Mouse (Mus musculus) urinary bladder, postnatal 36 days (tissue): ENCODE measurements around the gene Sephs2.
"Not testable (repeated sequence)": the region's sequence is repeated elsewhere in the genome, so short reads cannot be mapped to it uniquely, and the experiment has no call there.

Experiments used
- DNase-seq, 2 experiments: peaks; one replicate each; pipeline ENCODE4 v3.0.0; 2022; ENCODE audit warnings: low spot score in 2 of 2, mixed read lengths in 1 of 2

Gene Sephs2

DNA sequence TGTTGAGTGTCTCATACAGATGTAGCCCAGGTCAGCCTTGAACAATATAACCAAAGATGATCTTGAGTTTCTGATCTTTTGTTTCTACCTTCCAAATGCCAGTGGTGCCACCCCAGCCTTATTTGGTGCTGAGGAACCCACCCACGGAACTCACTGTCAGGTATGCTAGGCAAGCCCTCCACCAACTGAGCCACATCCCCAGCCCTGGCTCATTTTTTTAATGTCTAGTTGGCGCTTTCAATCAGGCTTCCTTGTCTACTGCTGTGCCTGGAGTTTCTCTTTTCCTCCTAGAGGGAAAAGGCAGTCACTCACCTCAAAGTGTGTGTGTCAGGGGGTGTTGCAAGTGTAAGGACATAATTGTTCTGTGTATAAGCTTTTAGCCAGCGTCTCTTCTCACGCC lies 2.8 kb downstream of the Sephs2 start:
- DNase-seq = no peak

- DNase-seq = no peak
These were observed 3.2 kb downstream of the Sephs2 start for GRCm38 (mm10) chr7:127270666-127271065.

GRCm38 (mm10) chr7:127270256-127270655 lies 3.6 kb downstream of the Sephs2 start:
- no peak for DNase-seq

- DNase-seq = no peak
These were observed 10.3 kb downstream of the Sephs2 start for GRCm38 (mm10) chr7:127263526-127263925.

- DNase-seq = no peak
These were observed 11.5 kb downstream of the Sephs2 start for GRCm38 (mm10) chr7:127262218-127262961.

DNA sequence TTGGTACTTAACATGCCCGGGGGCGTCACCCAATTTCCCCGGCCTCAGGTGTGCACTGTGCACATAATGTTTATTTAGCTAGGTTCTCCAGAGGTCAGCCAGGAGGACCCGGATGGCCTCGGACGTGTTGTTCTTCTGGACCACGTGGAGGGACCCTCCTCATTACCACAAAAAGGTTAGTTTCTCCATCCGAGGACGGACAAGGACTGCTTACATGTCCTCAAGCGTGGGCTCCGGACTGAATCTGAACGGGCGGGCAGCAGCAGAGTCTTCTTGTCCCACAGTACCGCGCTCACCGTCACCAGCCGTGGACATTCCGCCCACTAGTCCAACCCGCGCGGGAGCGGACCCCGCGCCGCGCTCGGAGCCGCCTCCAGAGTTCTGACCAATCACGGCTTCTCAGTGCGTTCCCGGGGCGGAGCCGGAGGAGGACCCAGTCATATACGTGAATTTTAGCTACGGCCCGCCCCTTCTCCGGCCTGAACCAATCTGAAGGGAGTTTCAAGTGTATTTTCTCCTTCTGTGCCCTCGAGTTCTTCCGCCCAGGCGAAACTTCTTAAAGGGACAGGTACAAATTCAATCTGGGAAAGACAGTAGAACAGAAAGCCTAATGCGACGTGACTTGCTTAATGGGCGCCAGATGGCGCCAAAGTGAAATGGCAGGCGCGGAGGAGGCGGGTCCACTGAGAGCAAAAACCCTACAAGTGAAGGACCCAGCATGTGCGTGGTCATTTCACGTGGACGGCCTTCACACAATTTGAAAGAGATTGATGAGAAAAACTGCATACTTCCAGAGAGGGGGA lies 13.3 kb downstream of the Sephs2 start, which contains the start of gene Dctpp1:
Dctpp1 (minus strand) TSS at position 401 of the 803 bp plus-strand sequence.
- DNase-seq = peak; percentile 96 to 97

DNA sequence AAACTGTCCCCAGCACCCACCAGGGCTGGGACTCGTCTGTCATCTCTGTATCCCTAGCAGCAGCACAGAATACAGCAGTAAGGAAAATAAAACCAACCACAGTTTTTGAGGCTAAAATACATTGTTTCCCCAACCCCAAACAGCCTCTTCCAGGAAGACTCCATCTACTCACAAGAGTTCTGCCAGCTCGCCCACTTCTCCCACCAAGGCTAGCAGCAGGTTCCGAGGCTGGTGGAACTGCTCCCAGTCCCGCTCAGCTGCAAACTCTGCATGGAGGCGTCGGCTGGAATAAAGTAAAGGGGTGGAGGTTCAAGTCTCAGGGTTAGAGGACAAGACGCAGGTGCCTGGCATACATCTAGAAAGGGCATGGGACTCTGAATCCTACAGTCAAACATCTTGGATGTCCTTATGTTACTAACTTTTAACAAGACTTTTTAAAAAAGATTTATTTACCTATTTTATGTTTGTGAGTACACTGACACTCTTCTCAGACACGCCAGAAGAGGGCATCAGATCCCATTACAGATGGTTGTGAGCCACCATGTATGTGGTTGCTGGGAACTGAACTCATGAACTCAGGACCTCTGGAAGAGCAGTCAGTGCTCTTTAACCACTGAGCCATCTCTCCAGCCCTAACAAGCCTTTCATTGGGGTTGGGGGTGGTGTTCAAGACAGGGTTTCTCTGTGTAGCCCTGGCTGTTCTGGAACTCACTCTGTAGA lies 14.5 kb downstream of the Sephs2 start:
- no peak for DNase-seq

GRCm38 (mm10) chr7:127256518-127256917 lies 17.3 kb downstream of the Sephs2 start:
- no peak for DNase-seq

DNA sequence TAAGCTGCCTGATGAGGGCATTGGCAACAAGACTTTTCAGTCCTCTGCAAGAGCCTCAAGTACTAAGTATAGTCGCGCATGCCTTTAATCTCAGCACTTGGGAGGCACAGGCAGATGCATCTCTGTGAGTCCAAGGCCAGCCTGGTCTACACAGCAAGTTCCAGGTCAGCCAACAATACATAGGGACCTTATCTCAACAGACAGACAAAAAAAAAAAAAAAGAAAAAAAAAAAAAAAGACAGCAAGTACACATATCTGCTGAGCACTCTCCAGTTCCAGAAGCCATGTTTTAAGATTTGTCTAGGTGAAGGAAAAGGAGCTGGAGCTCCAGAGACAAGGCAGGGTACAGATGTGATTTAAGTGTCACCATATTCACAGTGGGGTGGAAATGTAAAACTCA lies 17.9 kb downstream of the Sephs2 start:
- DNase-seq = no peak

- no peak for DNase-seq
These were observed 18.8 kb downstream of the Sephs2 start for GRCm38 (mm10) chr7:127255008-127255407.

- peak; percentile 90 to 94 for DNase-seq
These were observed 19.8 kb downstream of the Sephs2 start for GRCm38 (mm10) chr7:127253821-127254769.

DNA sequence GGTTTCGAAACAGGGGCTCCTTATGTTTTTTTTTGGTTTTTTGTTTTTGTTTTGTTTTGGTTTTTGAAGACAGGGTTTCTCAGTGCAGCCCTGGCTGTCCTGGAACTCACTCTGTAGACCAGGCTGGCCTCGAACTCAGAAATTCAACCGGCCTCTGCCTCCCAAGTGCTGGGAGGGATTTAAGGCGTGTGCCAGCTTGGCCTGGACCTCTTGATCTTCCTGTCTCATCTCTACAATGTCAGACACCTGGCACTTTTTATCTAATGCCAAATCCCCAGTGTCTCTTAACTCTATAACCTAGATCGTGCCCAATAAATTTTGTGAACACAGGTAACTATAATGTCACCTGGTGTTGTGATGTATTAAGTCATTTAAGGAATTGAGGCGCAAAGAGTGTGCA lies 20.5 kb downstream of the Sephs2 start:
- no peak for DNase-seq

GRCm38 (mm10) chr7:127252414-127252813 lies 21.4 kb downstream of the Sephs2 start:
- DNase-seq = no peak

DNA sequence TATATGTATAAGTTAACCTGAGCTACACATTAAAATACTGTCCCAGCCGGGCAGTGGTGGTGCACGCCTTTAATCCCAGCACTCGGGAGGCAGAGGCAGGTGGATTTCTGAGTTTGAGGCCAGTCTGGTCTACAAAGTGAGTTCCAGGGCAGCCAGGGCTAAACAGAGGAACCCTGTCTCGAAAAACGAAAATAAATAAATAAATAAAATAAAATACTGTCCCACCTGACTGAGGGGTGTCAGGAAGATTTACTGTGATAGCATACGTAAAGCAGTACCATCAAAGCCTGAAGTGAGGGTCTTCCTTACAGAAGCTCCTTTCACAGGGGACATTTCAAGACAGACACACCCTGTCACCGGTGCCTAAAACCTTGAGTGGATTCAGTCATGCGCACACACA lies 23.3 kb downstream of the Sephs2 start:
- not testable (repeated sequence) for DNase-seq

GRCm38 (mm10) chr7:127244658-127245510 lies 29.0 kb downstream of the Sephs2 start:
- no peak for DNase-seq

DNA sequence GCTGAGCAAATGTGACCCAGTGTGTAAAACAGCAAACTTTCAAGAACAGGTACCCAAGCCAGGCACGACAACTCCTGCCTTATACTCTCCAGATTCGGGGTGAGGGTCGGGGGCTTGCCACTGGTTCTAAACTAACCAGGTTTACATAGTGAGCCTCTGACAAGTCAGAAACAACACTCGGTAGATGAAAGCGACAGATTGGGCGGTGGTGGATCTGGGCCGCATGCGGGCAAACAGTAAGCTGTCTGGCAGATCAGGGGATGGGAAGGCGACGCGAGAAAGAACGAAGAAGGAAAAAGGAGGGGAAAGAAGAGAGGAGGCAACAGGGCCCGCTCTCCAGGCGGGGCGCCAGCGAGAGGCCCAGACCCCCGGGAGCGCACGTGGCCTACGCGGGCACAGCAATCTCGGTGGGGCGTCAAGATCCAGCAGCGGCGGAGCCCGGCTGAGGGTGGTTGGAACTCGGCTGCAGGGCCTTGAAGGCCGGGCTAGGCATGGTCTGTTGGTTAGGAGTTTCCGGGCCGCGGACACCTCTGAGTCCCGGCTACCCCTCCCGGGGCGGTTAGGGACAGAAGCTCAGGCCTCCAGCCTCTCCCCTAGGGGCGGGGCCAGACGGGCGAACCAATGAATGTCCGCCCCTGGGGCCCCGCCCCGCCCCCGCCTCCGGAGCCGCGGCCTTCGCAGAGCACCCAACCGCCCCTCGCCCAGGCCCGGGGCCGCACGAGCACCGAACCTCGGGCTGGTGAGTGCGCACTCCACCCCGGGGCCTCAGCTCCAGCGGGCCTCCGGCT lies 29.8 kb downstream of the Sephs2 start, which contains the start of gene Zfp771:
Zfp771 (plus strand) TSS at position 405 of the 788 bp plus-strand sequence.
- DNase-seq = peak; percentile 91 to 94

GRCm38 (mm10) chr7:127243361-127243867 lies 30.4 kb downstream of the Sephs2 start:
- no peak for DNase-seq

DNA sequence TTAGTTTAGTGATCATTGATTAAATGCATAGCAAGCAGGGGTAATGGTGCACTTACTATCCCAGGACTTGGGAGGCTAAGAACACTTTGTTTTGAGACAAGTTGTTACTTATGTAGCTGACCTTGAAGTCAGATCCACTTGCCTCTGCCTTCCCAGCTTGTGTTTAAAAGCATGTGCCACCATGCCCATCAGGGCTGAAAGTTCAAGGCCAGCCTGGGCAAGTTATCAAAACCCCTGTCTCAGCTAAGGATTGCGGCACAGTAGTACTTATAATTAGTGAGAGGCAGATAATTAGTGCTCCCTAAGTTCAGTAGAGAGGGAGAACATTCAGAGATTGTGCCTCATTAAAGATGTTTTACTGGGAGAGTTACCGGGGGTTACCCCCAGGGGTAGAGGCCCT lies 39.1 kb downstream of the Sephs2 start:
- no peak for DNase-seq

DNA sequence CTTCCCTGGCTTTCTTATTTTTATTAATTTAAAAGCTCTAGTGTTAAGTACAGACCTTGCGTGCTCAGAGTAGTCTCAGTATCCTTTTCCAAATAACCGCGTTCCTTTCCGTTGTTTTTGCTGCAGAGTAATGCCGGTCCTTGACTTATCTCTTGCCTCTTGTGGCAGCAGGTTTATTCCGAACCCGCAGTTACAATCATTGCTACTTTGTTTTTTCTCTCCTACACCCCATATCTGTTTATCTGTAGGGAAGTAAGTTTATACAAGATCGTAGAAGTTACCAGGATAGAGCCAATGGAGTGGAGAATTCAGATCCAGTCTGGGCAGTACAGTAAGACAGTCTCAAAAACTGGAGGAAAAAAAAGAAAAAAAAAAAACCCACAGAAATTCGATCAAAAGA lies 40.1 kb downstream of the Sephs2 start:
- DNase-seq = no peak
